Mouse (Mus musculus) liver, postnatal 0 days (tissue): ENCODE data around the gene A630023A22Rik.

Experiments used
- CTCF ChIP-seq: sonication (generic); IDR thresholded peaks from 2 replicates; pipeline ENCODE4 v1.5.1; 2016; ENCODE audit warnings: antibody characterized with exemption, low read depth
- EP300 ChIP-seq: IDR thresholded peaks from 2 replicates; pipeline ENCODE4 v1.6.1; 2016; ENCODE audit warnings: antibody characterized with exemption, low read depth, mild to moderate bottlenecking

DNA sequence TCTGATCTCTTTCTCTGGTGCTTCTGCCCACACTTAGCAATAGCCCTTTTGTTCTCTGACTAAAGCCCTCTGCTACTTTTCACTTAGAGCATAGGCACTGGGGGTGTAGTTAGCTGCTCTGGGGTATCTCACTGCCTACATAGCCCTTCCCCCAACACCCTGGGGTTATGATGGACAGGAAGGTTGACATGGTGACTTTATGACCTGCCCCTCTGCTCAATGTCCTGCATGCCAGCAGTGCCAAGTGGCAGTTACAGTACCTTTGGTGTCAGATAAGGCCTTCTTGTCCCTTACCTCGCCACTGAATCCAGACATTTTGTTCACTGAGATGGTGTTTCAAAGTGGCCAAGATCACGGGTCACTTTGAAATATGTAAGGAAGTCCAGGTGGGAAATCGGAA is 87.5 kb downstream of the A630023A22Rik start, which contains the start of gene Gm30083:
- TF ChIP-seq CTCF (no peak), EP300 (no peak)
